Mouse (Mus musculus): Measurements from ENCODE around the gene Olfr616. TPM values are rescaled to one million over a fixed set of nuclear protein-coding genes. Genes with fewer than 3 reads are reported as not detected.
"Not testable (repeated sequence)": the region's sequence is repeated elsewhere in the genome, so short reads cannot be mapped to it uniquely, and the experiment has no call there.

Olfr616 gene
- total RNA-seq (2018; cell fraction: chromatin; rRNA removed) = not detected
- not detected for total RNA-seq (2018; cell fraction: cytosol; rRNA removed)
- not detected for total RNA-seq (2018; cell fraction: nucleus; rRNA removed)
- not detected in 3 replicates for polyA plus RNA-seq (2018)

DNA sequence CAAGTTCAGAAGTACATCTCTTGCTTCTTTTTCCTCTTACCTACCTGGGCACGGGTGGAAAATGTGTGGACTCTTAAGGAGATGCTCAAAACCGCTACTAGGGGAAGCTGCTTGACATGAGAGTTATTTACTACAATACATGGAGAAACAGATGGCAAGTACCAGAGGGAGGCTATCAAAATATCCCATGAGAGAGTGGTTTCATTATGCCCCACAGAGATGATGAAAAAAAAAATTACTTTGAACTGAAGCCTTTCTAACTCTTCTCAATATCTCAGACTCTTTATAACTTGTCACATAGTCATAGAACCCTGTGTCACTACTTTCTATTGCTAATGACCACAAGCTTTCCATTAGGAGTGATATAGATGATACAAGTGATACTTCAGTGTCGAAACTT, at the start of gene Olfr616:
Olfr616 (minus strand) TSS at position 101 of the 400 bp plus-strand sequence.
- Histone ChIP-seq H3K79me2 (ENCODE audit: inconsistent target) (no peaks in the 10 kb centered on the region), H3K27ac (no peak within 1 kb of the TSS), H3K36me3 (ENCODE audit: inconsistent target) (no peaks in the 10 kb centered on the region), H3K4me3 (ENCODE audit: inconsistent target) (no peak within 1 kb of the TSS)
- 74% methylated on average over 3 of the region's 3 CpGs for WGBS (ENCODE audit: missing documents)

DNA sequence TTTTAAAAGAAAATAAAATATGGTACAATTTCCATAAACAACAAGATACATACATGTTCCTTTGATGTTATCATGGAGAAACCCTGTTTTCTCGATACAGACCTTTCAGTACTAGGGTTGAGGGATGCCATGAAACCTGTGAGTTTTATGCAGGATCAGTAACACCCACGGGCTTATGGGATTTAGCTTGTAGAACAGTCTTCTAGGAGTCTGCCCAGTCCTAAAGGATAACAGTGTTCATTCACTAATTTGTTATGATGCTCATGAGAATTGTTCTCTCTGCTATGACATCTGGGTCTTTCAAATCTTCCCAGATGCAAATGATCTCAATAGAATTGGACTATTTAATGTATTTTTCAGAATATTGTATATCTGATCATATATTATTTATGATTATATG, 43.5 kb upstream of the Olfr616 start, which contains the start of gene Olfr620:
Olfr620 (minus strand) TSS at position 101 of the 400 bp plus-strand sequence.
- Histone ChIP-seq H3K27ac (no peak within 1 kb of the TSS), H3K4me3 (ENCODE audit: inconsistent target) (no peak within 1 kb of the TSS), H3K79me2 (ENCODE audit: inconsistent target) (no peaks in the 10 kb centered on the region), H3K36me3 (ENCODE audit: inconsistent target) (no peaks in the 10 kb centered on the region)
- WGBS (ENCODE audit: missing documents) = 80% methylated on average over 2 of the region's 2 CpGs

DNA sequence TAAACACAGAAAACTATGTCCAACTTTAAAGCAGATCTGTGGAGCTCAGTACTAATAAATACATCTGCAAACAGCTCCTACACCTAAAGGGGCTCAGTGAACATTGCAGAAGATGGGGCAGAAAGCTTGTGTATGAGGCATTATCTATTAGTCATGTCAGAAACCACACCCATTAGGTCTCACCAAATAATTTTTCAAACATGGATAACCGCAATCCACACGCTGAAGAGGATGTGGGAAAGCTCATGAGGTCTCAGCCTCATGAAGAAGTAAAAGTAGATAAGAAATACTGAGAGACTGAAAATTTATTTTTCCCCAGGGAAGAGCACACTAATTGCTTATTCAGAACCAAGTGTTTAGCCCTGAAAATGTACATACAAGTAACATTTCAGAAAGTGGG, 38.5 kb upstream of the Olfr616 start:
- no peak overlapping the region for H3K27ac ChIP-seq
- no peak overlapping the region for H3K4me3 ChIP-seq (ENCODE audit: inconsistent target)
- 69% methylated on average over 2 of the region's 2 CpGs for WGBS (ENCODE audit: missing documents)
- no peaks in the 10 kb centered on the region for H3K36me3 ChIP-seq (ENCODE audit: inconsistent target)
- no peaks in the 10 kb centered on the region for H3K79me2 ChIP-seq (ENCODE audit: inconsistent target)

DNA sequence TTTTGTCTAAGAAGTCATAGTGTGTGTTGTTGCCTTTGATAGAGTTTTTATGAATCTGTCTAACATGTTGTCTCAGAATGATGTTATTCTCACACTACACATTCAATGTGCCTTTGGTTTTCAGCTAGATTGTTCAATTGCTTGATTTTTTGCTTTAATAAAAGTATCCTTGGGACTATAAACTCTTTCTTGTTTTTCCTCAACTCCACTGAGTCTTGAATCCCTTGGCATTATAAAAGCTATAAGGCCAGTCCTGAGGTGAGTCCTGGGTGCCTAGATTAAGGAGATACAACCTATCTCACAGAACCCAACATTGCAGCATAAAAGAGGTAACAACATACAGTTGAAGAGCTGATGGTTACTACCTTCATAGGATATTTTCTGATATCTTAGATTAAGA, 31.3 kb upstream of the Olfr616 start, which contains the start of gene Olfr619:
Olfr619 (plus strand) TSS at position 301 of the 400 bp plus-strand sequence.
- no peaks in the 10 kb centered on the region for H3K36me3 ChIP-seq (ENCODE audit: inconsistent target)
- H3K79me2 ChIP-seq (ENCODE audit: inconsistent target) = no peaks in the 10 kb centered on the region
- no peak within 1 kb of the TSS for H3K27ac ChIP-seq
- H3K4me3 ChIP-seq (ENCODE audit: inconsistent target) = no peak within 1 kb of the TSS

DNA sequence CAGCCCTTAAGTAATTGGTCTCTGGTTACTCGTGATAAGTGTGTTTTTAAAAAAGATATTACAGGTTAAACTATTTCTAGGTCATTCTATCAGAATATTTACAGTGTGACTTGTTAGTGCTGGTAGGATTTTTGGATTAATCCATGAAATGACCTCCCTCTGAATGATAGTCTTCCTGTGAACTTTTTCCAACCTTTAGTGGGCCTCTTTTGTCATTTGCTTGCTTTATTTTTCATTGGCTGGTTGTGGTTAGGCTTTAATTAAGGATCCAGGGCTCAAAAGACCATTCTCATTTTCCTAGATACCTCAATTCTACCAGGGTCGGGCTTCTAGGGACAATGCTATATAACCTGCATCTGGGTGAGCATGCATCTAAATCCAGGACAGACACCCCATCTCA, 20.9 kb upstream of the Olfr616 start, which contains the start of gene Olfr618:
Olfr618 (plus strand) TSS at position 301 of the 400 bp plus-strand sequence.
- Histone ChIP-seq H3K36me3 (ENCODE audit: inconsistent target) (no peaks in the 10 kb centered on the region), H3K27ac (no peak within 1 kb of the TSS), H3K79me2 (ENCODE audit: inconsistent target) (no peaks in the 10 kb centered on the region), H3K4me3 (ENCODE audit: inconsistent target) (no peak within 1 kb of the TSS)
- 57% methylated on average over 2 of the region's 2 CpGs for whole genome bisulfite sequencing (ENCODE audit: missing documents)

DNA sequence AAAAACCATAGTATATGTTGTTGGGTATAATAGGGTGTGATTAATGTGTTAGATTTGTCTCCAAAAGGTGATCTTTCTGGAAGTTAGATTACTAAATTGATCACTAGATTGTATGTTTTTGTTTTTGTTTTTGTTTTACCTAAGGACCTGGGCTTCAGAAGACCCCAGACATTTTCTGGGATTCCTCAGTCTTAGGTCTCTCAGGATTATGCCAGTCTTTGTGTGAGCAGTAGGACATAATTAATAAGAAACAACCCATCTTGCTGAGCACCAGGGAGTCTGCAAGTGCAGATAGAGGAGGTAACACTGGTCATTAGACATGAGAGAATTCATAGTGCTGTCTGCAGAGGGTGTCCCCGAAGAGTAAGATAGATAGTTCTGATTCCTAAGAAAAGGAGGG, 3.8 kb upstream of the Olfr616 start, which contains the start of gene Olfr617:
Olfr617 (plus strand) TSS at position 301 of the 400 bp plus-strand sequence.
- Histone ChIP-seq H3K4me3 (ENCODE audit: inconsistent target) (no peak within 1 kb of the TSS), H3K79me2 (ENCODE audit: inconsistent target) (no peaks in the 10 kb centered on the region), H3K27ac (no peak within 1 kb of the TSS), H3K36me3 (ENCODE audit: inconsistent target) (no peaks in the 10 kb centered on the region)
- 92% methylated on average over 1 of the region's 1 CpGs for WGBS (ENCODE audit: missing documents)

DNA sequence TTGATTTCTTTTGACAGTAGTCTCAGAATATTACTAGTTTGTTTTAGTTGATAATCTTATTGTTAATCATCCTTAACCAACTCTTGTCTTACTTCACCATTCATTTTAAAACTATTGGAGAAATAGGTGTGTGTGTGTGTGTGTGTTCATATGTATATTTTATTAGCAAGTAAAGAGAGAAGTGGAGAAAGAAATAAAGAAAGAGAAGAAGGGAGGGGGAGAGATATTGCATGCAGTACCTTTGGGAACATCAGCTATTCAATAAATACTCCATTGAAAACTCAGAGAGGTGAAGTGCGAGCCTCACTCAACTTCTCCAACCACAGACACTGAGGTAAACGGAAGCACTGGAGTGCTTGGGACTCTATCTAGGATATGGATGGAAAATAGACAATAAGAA, 13.2 kb downstream of the Olfr616 start, which contains the start of gene Olfr615:
Olfr615 (plus strand) TSS at position 301 of the 400 bp plus-strand sequence.
- no CpG with 5 or more reads among the region's 2 CpGs for WGBS (ENCODE audit: missing documents)
- H3K4me3 ChIP-seq (ENCODE audit: inconsistent target) = no peak within 1 kb of the TSS
- H3K27ac ChIP-seq = no peak within 1 kb of the TSS
- H3K36me3 ChIP-seq (ENCODE audit: inconsistent target) = no peaks in the 10 kb centered on the region
- no peaks in the 10 kb centered on the region for H3K79me2 ChIP-seq (ENCODE audit: inconsistent target)

DNA sequence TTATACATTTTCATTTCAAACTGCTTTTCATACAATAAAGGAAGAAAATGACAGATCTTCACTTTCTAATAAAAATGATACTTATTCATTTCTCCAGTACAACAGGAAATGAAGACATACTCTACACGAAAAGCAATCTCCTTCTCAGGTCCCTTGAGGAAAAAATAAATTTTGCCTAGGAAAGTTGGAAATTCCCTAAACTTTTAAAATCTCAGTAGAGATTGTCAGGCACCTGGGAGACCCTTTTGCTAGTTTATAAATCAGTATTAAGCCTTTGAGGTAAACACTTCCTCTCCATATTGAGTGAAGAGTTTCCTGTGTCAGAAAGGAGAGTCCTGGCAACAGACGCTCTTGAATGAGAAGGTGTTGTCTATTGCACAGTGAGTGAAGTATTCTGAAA, 21.2 kb downstream of the Olfr616 start, which contains the start of gene Olfr613:
Olfr613 (plus strand) TSS at position 301 of the 400 bp plus-strand sequence.
- no peak within 1 kb of the TSS for H3K4me3 ChIP-seq (ENCODE audit: inconsistent target)
- H3K36me3 ChIP-seq (ENCODE audit: inconsistent target) = no peaks in the 10 kb centered on the region
- WGBS (ENCODE audit: missing documents) = 65% methylated on average over 2 of the region's 2 CpGs
- H3K79me2 ChIP-seq (ENCODE audit: inconsistent target) = no peaks in the 10 kb centered on the region
- H3K27ac ChIP-seq = no peak within 1 kb of the TSS

DNA sequence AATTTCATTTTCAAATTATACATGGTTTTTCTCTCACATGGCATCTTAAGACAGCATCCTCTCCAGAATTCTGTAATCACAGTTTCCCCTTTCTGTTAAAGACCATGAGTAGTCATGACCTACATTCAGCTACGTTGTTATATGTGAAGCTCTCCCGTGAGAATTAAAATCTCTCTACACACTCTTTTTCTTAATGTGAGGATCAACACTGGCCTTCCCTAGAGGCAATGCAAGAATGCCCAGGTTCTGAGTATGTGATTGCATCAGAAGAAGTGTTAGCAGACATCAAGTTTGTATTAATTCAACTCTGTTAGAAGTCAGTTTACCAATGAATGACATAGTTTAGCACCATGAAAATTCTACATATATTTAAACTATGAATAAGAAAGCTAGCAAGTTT, 26.3 kb downstream of the Olfr616 start, which contains the start of gene Olfr612:
Olfr612 (minus strand) TSS at position 101 of the 400 bp plus-strand sequence.
- not testable (repeated sequence) for H3K4me3 ChIP-seq (ENCODE audit: inconsistent target); H3K36me3 ChIP-seq (ENCODE audit: inconsistent target); H3K27ac ChIP-seq; H3K79me2 ChIP-seq (ENCODE audit: inconsistent target)
- 100% methylated on average over 2 of the region's 2 CpGs for WGBS (ENCODE audit: missing documents)

DNA sequence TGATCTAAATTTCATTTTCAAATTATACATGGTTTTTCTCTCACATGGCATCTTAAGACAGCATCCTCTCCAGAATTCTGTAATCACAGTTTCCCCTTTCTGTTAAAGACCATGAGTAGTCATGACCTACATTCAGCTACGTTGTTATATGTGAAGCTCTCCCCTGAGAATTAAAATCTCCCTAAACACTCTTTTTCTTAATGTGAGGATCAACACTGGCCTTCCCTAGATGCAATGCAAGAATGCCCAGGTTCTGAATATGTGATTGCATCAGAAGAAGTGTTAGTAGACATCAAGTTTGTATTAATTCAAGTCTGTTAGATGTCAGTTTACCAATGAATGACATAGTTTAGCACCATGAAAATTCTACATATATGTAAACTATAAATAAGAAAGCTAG, 48.2 kb downstream of the Olfr616 start, which contains the start of gene Olfr611:
Olfr611 (minus strand) TSS at position 101 of the 400 bp plus-strand sequence.
- not testable (repeated sequence) for H3K79me2 ChIP-seq (ENCODE audit: inconsistent target); H3K27ac ChIP-seq; H3K36me3 ChIP-seq (ENCODE audit: inconsistent target); H3K4me3 ChIP-seq (ENCODE audit: inconsistent target)
- WGBS (ENCODE audit: missing documents) = 50% methylated on average over 1 of the region's 1 CpGs

Other genes with a start within 250 kb of the Olfr616 start
- not detected in 3 replicates for gene Olfr598, start 245.6 kb downstream of the Olfr616 start, polyA plus RNA-seq (2018)
- gene Olfr599, start 233.2 kb downstream of the Olfr616 start, polyA plus RNA-seq (2018) = not detected in 3 replicates
- not detected in 3 replicates for gene Olfr600, start 219.5 kb downstream of the Olfr616 start, polyA plus RNA-seq (2018)
- gene Olfr601, start 206.5 kb downstream of the Olfr616 start, polyA plus RNA-seq (2018) = not detected in 3 replicates
- not detected in 3 replicates for gene Olfr603, start 183.0 kb downstream of the Olfr616 start, polyA plus RNA-seq (2018)
- not detected in 3 replicates for gene Usp17lc, start 154.1 kb downstream of the Olfr616 start, polyA plus RNA-seq (2018)
- not detected in 3 replicates for gene Olfr605, start 123.7 kb downstream of the Olfr616 start, polyA plus RNA-seq (2018)
- not detected in 3 replicates for gene Olfr606, start 120.1 kb downstream of the Olfr616 start, polyA plus RNA-seq (2018)
- gene Olfr607, start 105.0 kb downstream of the Olfr616 start, polyA plus RNA-seq (2018) = not detected in 3 replicates
- not detected in 3 replicates for gene Olfr608, start 99.3 kb downstream of the Olfr616 start, polyA plus RNA-seq (2018)
- not detected in 3 replicates for gene Olfr609, start 71.1 kb downstream of the Olfr616 start, polyA plus RNA-seq (2018)
- not detected in 3 replicates for gene Olfr610, start 57.0 kb downstream of the Olfr616 start, polyA plus RNA-seq (2018)
- gene Olfr611, start 48.3 kb downstream of the Olfr616 start, polyA plus RNA-seq (2018) = not detected in 3 replicates
- gene Olfr612, start 26.4 kb downstream of the Olfr616 start, polyA plus RNA-seq (2018) = not detected in 3 replicates
- not detected in 3 replicates for gene Olfr613, start 21.1 kb downstream of the Olfr616 start, polyA plus RNA-seq (2018)
- gene Olfr615, start 13.1 kb downstream of the Olfr616 start, polyA plus RNA-seq (2018) = not detected in 3 replicates
- gene Olfr617, start 3.9 kb upstream of the Olfr616 start, polyA plus RNA-seq (2018) = not detected in 3 replicates
- gene Olfr618, start 21.0 kb upstream of the Olfr616 start, polyA plus RNA-seq (2018) = not detected in 3 replicates
- gene Olfr619, start 31.4 kb upstream of the Olfr616 start, polyA plus RNA-seq (2018) = not detected in 3 replicates
- not detected in 3 replicates for gene Olfr620, start 43.4 kb upstream of the Olfr616 start, polyA plus RNA-seq (2018)
- gene Olfr622, start 73.6 kb upstream of the Olfr616 start, polyA plus RNA-seq (2018) = not detected in 3 replicates
- not detected in 3 replicates for gene Olfr623, start 94.6 kb upstream of the Olfr616 start, polyA plus RNA-seq (2018)
- 0.09 to 0.15 TPM (median 0.09 TPM) in 3 replicates for gene Olfr624, start 102.0 kb upstream of the Olfr616 start, polyA plus RNA-seq (2018)
- gene Olfr625-ps1, start 113.6 kb upstream of the Olfr616 start, polyA plus RNA-seq (2018) = not detected in 3 replicates
- gene Olfr243, start 145.5 kb upstream of the Olfr616 start, polyA plus RNA-seq (2018) = not detected in 3 replicates
- not detected in 3 replicates for gene Olfr628, start 161.2 kb upstream of the Olfr616 start, polyA plus RNA-seq (2018)
- gene Olfr629, start 175.8 kb upstream of the Olfr616 start, polyA plus RNA-seq (2018) = not detected in 3 replicates
- not detected in 3 replicates for gene Olfr630, start 188.2 kb upstream of the Olfr616 start, polyA plus RNA-seq (2018)
- not detected in 3 replicates for gene Olfr69, start 202.5 kb upstream of the Olfr616 start, polyA plus RNA-seq (2018)
- gene Olfr68, start 210.6 kb upstream of the Olfr616 start, polyA plus RNA-seq (2018) = not detected in 3 replicates
- not detected in 3 replicates for gene Olfr67, start 222.7 kb upstream of the Olfr616 start, polyA plus RNA-seq (2018)
- gene Hbb-bt, start 244.9 kb upstream of the Olfr616 start, polyA plus RNA-seq (2018) = not detected in 3 replicates